Mouse (Mus musculus): ENCODE measurements at regions not wholly inside any gene's neighbourhood (a gene's known extent, or its start where the extent isn't known, plus 50 kb on each side); places are given as distances from the start of the nearest gene placed in this dataset.

GRCm38 (mm10) chr16:65441954-65442353, 78.4 kb upstream of the Pou1f1 start:
- no peak for TF ChIP-seq CTCF (IDR thresholded peaks at IDR 0.05; ENCODE audit: low read depth)
- TF ChIP-seq EP300 (IDR thresholded peaks at IDR 0.05; ENCODE audit: low read depth) = no peak

Data from liver, embryonic 14.5 days (tissue).